In the genomic region with DNA sequence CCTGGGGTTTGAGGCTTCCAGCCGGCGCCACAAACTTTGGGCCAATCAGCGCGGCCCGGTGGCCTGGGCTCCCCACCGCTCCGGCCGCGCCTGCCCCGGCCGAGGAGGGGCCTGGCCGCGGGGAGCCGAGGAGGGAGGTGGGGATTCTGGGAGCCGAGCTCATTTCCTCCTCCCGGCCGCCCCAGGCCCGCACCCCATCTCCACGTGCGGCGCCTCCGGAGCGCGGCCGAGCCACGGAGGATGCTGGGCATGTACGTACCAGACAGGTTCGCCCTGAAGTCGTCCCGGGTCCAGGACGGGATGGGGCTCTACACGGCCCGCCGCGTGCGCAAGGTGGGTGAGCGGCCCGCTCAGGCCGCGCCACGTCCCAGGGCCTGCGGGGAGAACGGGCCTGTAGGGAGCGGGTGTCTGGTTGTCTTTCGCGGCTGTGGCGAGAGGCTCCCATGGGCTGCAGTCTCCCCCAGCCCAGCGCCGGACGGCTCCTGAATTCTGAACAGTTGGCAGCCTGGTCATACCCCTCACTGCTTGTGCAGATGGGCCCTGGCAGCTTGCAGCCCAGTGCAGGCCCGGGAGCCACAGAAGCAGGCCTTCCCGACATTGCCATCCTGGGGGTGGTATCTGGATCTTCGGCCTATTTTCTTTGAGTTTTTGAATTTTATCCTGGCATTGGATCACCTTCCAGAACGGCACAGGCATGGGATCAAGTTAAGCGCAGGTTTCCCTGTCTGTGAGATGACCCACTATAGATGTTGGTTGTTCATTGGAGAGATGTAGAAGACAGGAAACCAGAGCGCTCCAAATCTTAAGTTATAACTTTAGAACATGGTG, we compare ENCODE assay signal across 2 mouse cellular contexts.
TF ChIP-seq lines count a peak whose summit lies in the region.

A gene (plus strand): TSS at position 128 of the 828 bp plus-strand sequence.

TF ChIP-seq in C2C12, 6 proteins besides CTCF, POLR2A, EP300 and RAD21 (continued from another document):
- no peak for TF ChIP-seq USF1 (IDR thresholded peaks at IDR 0.05; ENCODE audit: low read depth)
- no peak for TF ChIP-seq CEBPB (IDR thresholded peaks at IDR 0.05; ENCODE audit: low read depth)
- no peak for TF ChIP-seq MYOD1 (IDR thresholded peaks at IDR 0.05; ENCODE audit: control insufficient read depth, insufficient read length, low read depth)

TF ChIP-seq in myocyte, 11 proteins besides CTCF, POLR2A, EP300 and RAD21 (continued from another document):
- TF ChIP-seq CEBPB (IDR thresholded peaks at IDR 0.05; ENCODE audit: insufficient read depth, poor library complexity, severe bottlenecking) (no peak), MYOD1 (IDR thresholded peaks at IDR 0.05; ENCODE audit: control insufficient read depth in 1 of 3, insufficient read length in 2 of 3, low read depth in 2 of 3) (peak in 1 of 3 experiments; percentile 5)
